Mouse (Mus musculus) liver (tissue): ENCODE measurements around the gene Dnajc2.

Source experiments
- DNase-seq: peaks from one replicate; pipeline ENCODE4 v3.0.0-alpha.2; 2020; ENCODE audit warnings: mixed read lengths

Dnajc2 gene

GRCm38 (mm10) chr5:21785053-21785452 is at the start of gene Dnajc2, which contains the start of gene Psmc2:
Gene Dnajc2 (minus strand): TSS chr5:21785251.
Gene Psmc2 (plus strand): TSS chr5:21785283.
- peak; percentile 92 for DNase-seq

GRCm38 (mm10) chr5:21831761-21832160 is 46.7 kb upstream of the Dnajc2 start:
- no peak for DNase-seq

GRCm38 (mm10) chr5:21828855-21829254 is 43.8 kb upstream of the Dnajc2 start:
- no peak for DNase-seq

GRCm38 (mm10) chr5:21827643-21828042 is 42.6 kb upstream of the Dnajc2 start:
- DNase-seq, result no peak

- no peak for DNase-seq
Measured at GRCm38 (mm10) chr5:21826370-21826769, 41.3 kb upstream of the Dnajc2 start.

GRCm38 (mm10) chr5:21813994-21814393 is 28.9 kb upstream of the Dnajc2 start:
- peak; percentile 57 for DNase-seq

- DNase-seq, result no peak
Measured at GRCm38 (mm10) chr5:21810924-21811323, 25.9 kb upstream of the Dnajc2 start.

- DNase-seq, result no peak
Measured at GRCm38 (mm10) chr5:21804837-21805236, 19.8 kb upstream of the Dnajc2 start.

- DNase-seq, result no peak
Measured at GRCm38 (mm10) chr5:21803691-21804188, 18.7 kb upstream of the Dnajc2 start.

- DNase-seq, result no peak
Measured at GRCm38 (mm10) chr5:21802907-21803306, 17.9 kb upstream of the Dnajc2 start.

GRCm38 (mm10) chr5:21792166-21792565 is 7.1 kb upstream of the Dnajc2 start:
- DNase-seq, result no peak

- DNase-seq, result no peak
Measured at GRCm38 (mm10) chr5:21789061-21789460, 4.0 kb upstream of the Dnajc2 start.

- DNase-seq, result no peak
Measured at GRCm38 (mm10) chr5:21787186-21788105, 2.4 kb upstream of the Dnajc2 start.

- peak; percentile 95 for DNase-seq
Measured at GRCm38 (mm10) chr5:21786258-21787185, 1.5 kb upstream of the Dnajc2 start.

GRCm38 (mm10) chr5:21785776-21786175 is 725 bp upstream of the Dnajc2 start:
- peak; percentile 11 for DNase-seq

GRCm38 (mm10) chr5:21784161-21785052 is 644 bp downstream of the Dnajc2 start:
- peak; percentile 60 for DNase-seq

- no peak for DNase-seq
Measured at GRCm38 (mm10) chr5:21776491-21776890, 8.6 kb downstream of the Dnajc2 start.

GRCm38 (mm10) chr5:21769841-21770240 is 15.2 kb downstream of the Dnajc2 start:
- DNase-seq, result no peak

GRCm38 (mm10) chr5:21768506-21768905 is 16.5 kb downstream of the Dnajc2 start:
- no peak for DNase-seq

GRCm38 (mm10) chr5:21745966-21746365 is 39.1 kb downstream of the Dnajc2 start:
- DNase-seq, result no peak

- DNase-seq, result no peak
Measured at GRCm38 (mm10) chr5:21744651-21745050, 40.4 kb downstream of the Dnajc2 start.

- DNase-seq, result no peak
Measured at GRCm38 (mm10) chr5:21743606-21744005, 41.4 kb downstream of the Dnajc2 start.
